Mouse (Mus musculus) heart, embryonic 15.5 days (tissue): ENCODE data around the gene Ube2d3. TPM values are rescaled to one million over a fixed set of nuclear protein-coding genes. Genes with fewer than 3 reads are reported as not detected.

ENCODE experiments used
- ATAC-seq: fragments of 200-750 bp; cut with Nextera tagmentation; replicated peaks from 2 replicates; pipeline ENCODE4 v1.8.0; 2017; ENCODE audit warnings: low read depth, moderate TSS enrichment; ENCODE audit not compliant: insufficient number of reproducible peaks, insufficient read depth, low FRiP score
- H3K27ac ChIP-seq: fragments of 300-500 bp; sonication (generic); 2 replicates; pipeline ENCODE4 v1.5.1; 2015; ENCODE audit warnings: mild to moderate bottlenecking, inconsistent platforms
- H3K27me3 ChIP-seq: fragments of 300-500 bp; sonication (generic); 2 replicates; pipeline ENCODE4 v1.6.1; 2015; ENCODE audit warnings: inconsistent platforms
- H3K36me3 ChIP-seq: fragments of 300-500 bp; sonication (generic); 2 replicates; pipeline ENCODE4 v1.6.1; 2015; ENCODE audit warnings: mild to moderate bottlenecking, inconsistent platforms
- H3K4me1 ChIP-seq: fragments of 300-500 bp; sonication (generic); replicated peaks from 2 replicates; pipeline ENCODE4 v1.6.1; 2015; ENCODE audit warnings: inconsistent platforms
- H3K4me2 ChIP-seq: fragments of 300-500 bp; sonication (generic); 2 replicates; pipeline ENCODE4 v1.6.1; 2015; ENCODE audit warnings: inconsistent platforms, mild to moderate bottlenecking, moderate library complexity
- H3K4me3 ChIP-seq: fragments of 300-500 bp; sonication (generic); 2 replicates; pipeline ENCODE4 v1.5.1; 2015; ENCODE audit warnings: mild to moderate bottlenecking, inconsistent platforms
- H3K9ac ChIP-seq: fragments of 300-500 bp; sonication (generic); 2 replicates; pipeline ENCODE4 v1.6.1; 2015; ENCODE audit warnings: mild to moderate bottlenecking, inconsistent platforms
- H3K9me3 ChIP-seq: fragments of 300-500 bp; sonication (generic); replicated peaks from 2 replicates; pipeline ENCODE4 v1.6.1; 2016; ENCODE audit warnings: inconsistent platforms
- WGBS: fragments of 180-500 bp; shearing (Covaris S2); methylation state at CpG from one replicate; pipeline ENCODE4 v1.1.7; 2015; ENCODE audit warnings: mixed read lengths; 5-methylcytosine and 5-hydroxymethylcytosine counted together
- polyA plus RNA-seq: library from polyadenylated mRNA; unstranded; fragments of >200 nt; fragmentation: Nextera tagmentation; extraction: Ambion mirVana; gene quantifications from 2 replicates; pipeline ENCODE4 v1.2.1, GENCODE M21; 2015

The Ube2d3 gene
- polyA plus RNA-seq, 1 experiment from 2014 or later = 396 TPM

GRCm38 (mm10) chr3:135411824-135412223 lies 26.1 kb upstream of the Ube2d3 start:
- Histone ChIP-seq H3K9ac (no peak overlapping the region), H3K27me3 (no peaks in the 10 kb centered on the region), H3K36me3 (peaks cover 9% of the 10 kb centered on the region), H3K9me3 (no peaks in the 10 kb centered on the region), H3K4me2 (peak overlapping the region; percentile 47), H3K4me3 (0 out of 2 replicates have a peak overlapping the region, but pooled peaks have one; percentile 15), H3K27ac (peak overlapping the region; percentile 47), H3K4me1 (peaks cover 25% of the 10 kb centered on the region)
- 29% methylated on average over 9 of the region's 9 CpGs for WGBS
- ATAC-seq = peak; percentile 85

GRCm38 (mm10) chr3:135417245-135417644 lies 20.7 kb upstream of the Ube2d3 start:
- Histone ChIP-seq H3K4me1 (peaks cover 19% of the 10 kb centered on the region), H3K4me3 (no peak overlapping the region), H3K27me3 (no peaks in the 10 kb centered on the region), H3K27ac (no peak overlapping the region), H3K9me3 (no peaks in the 10 kb centered on the region), H3K9ac (no peak overlapping the region), H3K36me3 (no peaks in the 10 kb centered on the region; the same call in 1 of the 2 replicates), H3K4me2 (no peak overlapping the region)
- no peak for ATAC-seq
- WGBS = 80% methylated on average over 3 of the region's 3 CpGs

GRCm38 (mm10) chr3:135417799-135418198 lies 20.1 kb upstream of the Ube2d3 start:
- ATAC-seq = no peak
- Histone ChIP-seq H3K4me1 (peaks cover 15% of the 10 kb centered on the region), H3K4me3 (no peak overlapping the region), H3K27me3 (no peaks in the 10 kb centered on the region), H3K9me3 (no peaks in the 10 kb centered on the region), H3K4me2 (no peak overlapping the region), H3K27ac (no peak overlapping the region), H3K9ac (no peak overlapping the region), H3K36me3 (no peaks in the 10 kb centered on the region; the same call in 1 of the 2 replicates)
- 76% methylated on average over 3 of the region's 3 CpGs for WGBS

DNA sequence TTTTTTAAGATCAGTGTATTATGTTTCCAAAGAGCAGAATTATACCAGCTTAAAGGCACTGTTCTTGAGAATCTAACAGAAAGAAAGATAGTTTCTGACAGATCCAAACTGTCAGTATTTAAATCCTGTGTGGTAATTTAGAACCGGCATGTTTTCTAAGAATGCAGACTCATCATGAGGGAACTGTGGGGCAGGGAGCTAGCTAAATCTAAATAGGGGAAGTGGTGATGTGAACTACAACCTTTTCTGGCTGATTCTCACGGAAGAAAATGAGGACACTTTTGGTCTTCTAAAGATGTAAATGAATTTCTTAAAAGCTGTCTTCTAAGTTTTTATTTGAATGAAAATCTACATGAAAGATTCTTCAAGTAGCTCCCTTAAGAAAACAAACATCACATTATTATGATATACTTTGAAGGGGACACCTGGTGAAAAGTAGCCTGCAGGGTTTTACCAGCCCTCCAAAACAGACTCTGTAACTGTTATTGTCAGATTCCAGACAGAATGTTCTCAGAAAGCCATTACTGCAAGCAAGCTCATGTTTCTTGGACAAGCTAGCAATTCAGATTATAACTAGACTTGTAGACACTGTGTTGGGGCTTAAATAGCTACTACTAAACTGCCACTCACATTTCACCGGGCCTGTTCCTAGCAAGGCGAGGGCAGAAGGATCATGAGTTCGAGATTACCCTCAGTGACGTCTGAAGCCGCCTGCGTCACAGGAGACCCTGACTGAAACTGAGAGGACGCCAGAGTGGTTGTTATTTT lies 17.2 kb upstream of the Ube2d3 start:
- H3K27me3 ChIP-seq = no peaks in the 10 kb centered on the region
- H3K4me2 ChIP-seq = no peak overlapping the region
- no peak overlapping the region for H3K9ac ChIP-seq
- 78% methylated on average over 9 of the region's 9 CpGs for WGBS
- no peak overlapping the region for H3K4me3 ChIP-seq
- H3K27ac ChIP-seq = no peak overlapping the region
- no peak for ATAC-seq
- no peaks in the 10 kb centered on the region; the same call in 1 of the 2 replicates for H3K36me3 ChIP-seq
- H3K4me1 ChIP-seq = peaks cover 10% of the 10 kb centered on the region
- H3K9me3 ChIP-seq = no peaks in the 10 kb centered on the region

DNA sequence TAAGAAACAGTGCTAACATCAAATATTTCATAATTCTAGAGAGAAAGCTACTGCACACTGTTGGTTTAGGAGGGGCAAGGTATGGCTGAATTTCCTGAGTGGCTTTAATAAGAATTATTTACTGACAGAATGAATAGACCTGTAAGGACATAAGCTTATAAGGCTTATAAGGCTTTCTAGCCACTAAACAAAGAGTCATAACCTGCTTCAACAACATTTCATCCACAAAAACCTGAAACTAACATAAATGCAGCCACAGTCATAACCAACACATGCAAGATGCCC lies 16.7 kb upstream of the Ube2d3 start:
- no peak overlapping the region for H3K27ac ChIP-seq
- no peak for ATAC-seq
- peaks cover 10% of the 10 kb centered on the region for H3K4me1 ChIP-seq
- H3K27me3 ChIP-seq = no peaks in the 10 kb centered on the region
- no peaks in the 10 kb centered on the region for H3K9me3 ChIP-seq
- H3K4me3 ChIP-seq = no peak overlapping the region
- no peak overlapping the region for H3K9ac ChIP-seq
- H3K4me2 ChIP-seq = no peak overlapping the region
- no peaks in the 10 kb centered on the region; the same call in 1 of the 2 replicates for H3K36me3 ChIP-seq

DNA sequence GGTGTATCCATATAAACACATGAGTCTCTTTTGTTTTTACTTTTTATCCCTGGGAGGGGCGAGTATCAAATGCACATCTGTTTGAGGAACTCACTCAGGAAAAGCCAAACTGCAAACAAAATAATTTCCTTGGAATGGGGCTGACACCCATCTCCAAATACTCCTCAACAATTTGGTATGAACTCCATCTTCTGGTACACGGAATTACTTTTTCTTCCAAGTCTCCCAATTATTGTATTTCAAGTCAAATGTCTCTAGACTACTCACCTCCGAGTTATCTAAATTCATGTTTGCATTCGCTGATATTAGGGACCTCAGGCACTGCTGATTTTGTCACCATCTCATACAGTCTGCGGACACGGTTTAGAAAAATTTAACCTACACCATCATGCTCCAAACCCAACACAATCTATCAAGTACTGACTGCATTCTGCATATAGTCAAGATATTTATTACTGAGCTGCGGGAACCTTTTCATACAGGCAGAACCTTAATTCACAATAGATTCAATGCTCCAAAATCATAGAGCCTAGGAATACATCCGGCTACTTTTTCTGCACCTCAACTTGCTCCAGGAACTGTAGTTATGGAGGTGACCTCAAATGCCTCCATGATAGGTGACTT lies 15.6 kb upstream of the Ube2d3 start:
- H3K36me3 ChIP-seq = no peaks in the 10 kb centered on the region
- peak overlapping the region; percentile 85 for H3K9ac ChIP-seq
- no peaks in the 10 kb centered on the region for H3K27me3 ChIP-seq
- H3K9me3 ChIP-seq = no peaks in the 10 kb centered on the region
- H3K27ac ChIP-seq = peak overlapping the region; percentile 97
- peak overlapping the region; percentile 73 for H3K4me3 ChIP-seq
- H3K4me2 ChIP-seq = peak overlapping the region; percentile 63
- peaks cover 10% of the 10 kb centered on the region for H3K4me1 ChIP-seq
- ATAC-seq = no peak
- WGBS = 15% methylated on average over 8 of the region's 8 CpGs

DNA sequence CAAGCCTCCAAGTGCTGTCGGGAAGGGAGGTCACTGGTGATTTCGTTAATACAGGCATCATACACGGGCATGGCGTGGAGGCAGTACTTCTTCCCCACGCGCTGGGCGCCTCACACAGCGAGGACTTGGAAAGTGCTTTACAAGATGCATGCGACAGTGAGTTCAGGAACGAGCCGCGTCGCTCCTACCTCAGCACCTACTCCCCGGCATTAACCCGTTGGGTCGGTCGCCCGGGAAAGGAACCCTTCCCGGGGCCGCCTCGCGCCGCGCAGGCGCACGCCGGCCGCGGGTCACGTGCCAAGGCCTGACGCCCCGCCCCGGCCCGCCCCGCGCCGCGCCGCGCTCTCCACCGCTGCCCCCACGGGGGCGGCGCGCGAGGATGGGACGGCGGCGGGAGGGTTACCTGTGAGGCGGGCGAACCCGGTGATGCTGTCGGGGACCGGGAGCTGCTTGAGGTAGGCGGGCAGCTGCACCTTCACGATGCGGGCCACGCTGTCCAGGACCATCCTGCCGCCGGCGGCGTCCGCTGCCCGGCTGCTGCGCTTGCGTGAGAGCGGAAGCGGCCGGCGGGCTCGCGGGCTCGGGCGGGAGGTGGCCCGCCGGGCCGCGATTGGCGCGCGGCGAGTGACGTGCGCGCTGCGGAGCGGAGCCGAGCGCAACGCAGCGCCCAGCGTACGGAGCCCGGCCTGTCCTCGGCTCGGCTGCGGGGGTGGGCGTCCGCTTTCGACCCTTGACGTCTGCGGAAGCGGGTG lies 14.9 kb upstream of the Ube2d3 start:
- Histone ChIP-seq H3K9ac (peak overlapping the region; percentile 85), H3K36me3 (no peaks in the 10 kb centered on the region), H3K4me2 (peak overlapping the region; percentile 63), H3K4me3 (peak overlapping the region; percentile 73), H3K4me1 (peaks cover 10% of the 10 kb centered on the region), H3K27ac (peak overlapping the region; percentile 97), H3K27me3 (no peaks in the 10 kb centered on the region), H3K9me3 (no peaks in the 10 kb centered on the region)
- peak; percentile 97 for ATAC-seq
- under 1% methylated on average over 82 of the region's 103 CpGs for WGBS

DNA sequence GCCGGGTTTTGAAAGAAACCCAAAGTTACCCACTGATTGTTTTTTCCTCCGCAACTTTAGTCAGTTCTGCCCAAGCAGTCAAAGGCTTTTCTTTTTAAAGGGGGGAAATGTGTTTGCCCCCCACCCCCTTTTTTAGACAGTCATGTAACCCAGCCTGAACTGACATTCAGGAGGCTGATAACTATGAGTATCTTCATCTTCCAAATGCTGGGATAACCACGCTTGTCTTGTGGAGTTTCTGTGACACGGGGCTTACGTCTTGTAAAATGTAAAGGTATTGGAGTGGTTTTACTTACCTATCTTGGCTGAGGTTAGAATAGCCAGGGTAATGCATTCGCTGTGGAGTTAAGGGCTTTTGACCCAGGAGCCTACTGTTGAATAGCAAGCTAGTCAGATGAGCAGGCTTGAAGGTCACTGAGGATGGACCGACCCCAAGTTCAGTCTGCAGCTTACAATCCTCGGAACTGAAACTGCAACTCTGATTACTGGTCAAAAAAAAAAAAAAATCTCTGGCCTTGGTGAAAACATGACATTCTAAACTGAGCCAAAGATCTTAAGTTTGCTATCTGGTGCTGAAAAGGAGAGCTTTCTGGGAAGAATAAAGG lies 14.2 kb upstream of the Ube2d3 start, which contains the start of gene Cisd2:
TSS of gene Cisd2 (minus strand) at position 318 of the 605 bp plus-strand sequence.
- Histone ChIP-seq H3K4me3 (peak within 1 kb of the TSS; percentile 73), H3K36me3 (no peaks in the 10 kb centered on the region), H3K9ac (peak within 1 kb of the TSS; percentile 85), H3K27ac (peak within 1 kb of the TSS; percentile 97), H3K4me2 (peak within 1 kb of the TSS; percentile 63), H3K9me3 (no peaks in the 10 kb centered on the region), H3K4me1 (peaks cover 10% of the 10 kb centered on the region), H3K27me3 (no peaks in the 10 kb centered on the region)
- WGBS = under 1% methylated on average over 8 of the region's 8 CpGs
- ATAC-seq = 0 out of 2 replicates have a peak, but pooled peaks have one; percentile 9

DNA sequence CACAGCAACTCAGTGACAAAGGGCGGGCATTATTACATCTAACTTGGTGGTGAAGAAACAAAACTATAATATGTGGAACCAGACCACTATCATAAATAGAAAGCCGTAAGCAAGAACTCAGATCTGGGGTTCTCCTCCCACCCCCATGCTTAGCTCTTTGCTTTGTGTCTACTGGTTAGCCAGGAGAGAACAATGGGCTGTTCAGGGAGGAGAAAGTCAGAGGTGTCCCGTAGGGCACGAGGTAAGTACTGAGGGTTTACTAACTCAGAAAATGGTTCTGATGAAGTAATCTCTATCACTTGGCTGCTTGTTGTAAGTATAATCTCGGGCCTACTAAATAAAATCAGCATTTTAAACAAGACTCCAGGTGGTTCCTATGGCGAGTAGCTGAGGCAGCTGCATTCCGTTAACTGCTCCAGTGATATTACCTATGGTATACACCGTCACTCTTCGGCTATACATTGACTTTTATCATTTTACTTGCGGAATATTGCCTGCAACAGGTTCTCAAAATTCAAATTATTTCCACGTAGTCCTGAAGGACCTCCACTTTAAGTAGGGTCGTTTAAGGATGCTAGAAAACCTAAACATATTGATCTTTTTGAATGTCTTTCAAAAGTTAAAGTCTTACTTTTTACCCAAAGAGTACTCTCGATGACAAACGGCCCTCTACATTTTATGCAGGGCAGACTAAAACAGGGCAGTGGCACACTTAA lies 890 bp upstream of the Ube2d3 start:
- Histone ChIP-seq H3K9me3 (no peaks in the 10 kb centered on the region), H3K9ac (peak overlapping the region; percentile 70), H3K27ac (peak overlapping the region; percentile 86), H3K27me3 (no peaks in the 10 kb centered on the region), H3K36me3 (no peaks in the 10 kb centered on the region; the same call in 1 of the 2 replicates), H3K4me2 (peak overlapping the region; percentile 64), H3K4me1 (peaks cover 12% of the 10 kb centered on the region), H3K4me3 (peak overlapping the region; percentile 95)
- WGBS = 51% methylated on average over 14 of the region's 14 CpGs
- ATAC-seq = no peak

DNA sequence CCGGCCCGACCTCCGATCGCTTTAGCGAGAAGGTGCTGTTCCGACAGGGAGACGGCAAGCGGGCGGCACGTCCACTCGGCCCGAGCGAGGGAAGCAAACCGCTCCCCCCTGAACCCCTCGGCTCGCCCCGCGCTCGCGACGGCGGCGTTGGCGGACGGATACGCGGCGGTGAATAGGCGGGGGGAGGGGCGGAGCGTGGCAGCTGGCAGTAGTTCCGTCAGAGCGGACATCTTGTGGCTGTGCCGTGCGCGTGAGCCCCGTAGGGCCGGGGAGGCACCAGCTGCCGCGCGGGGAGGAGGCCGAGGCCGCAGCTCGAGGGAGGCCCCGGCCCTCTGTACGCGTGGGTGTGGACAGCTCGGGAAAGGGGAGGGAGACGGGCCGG lies 573 bp downstream of the Ube2d3 start:
- Histone ChIP-seq H3K4me2 (peak overlapping the region; percentile 65; the same call in 1 of the 2 replicates), H3K36me3 (peaks cover 6% of the 10 kb centered on the region; the same call in 1 of the 2 replicates), H3K4me3 (peak overlapping the region; percentile 95), H3K9ac (peak overlapping the region; percentile 98), H3K27ac (peak overlapping the region; percentile 100), H3K27me3 (no peaks in the 10 kb centered on the region), H3K4me1 (peaks cover 19% of the 10 kb centered on the region), H3K9me3 (no peaks in the 10 kb centered on the region)
- peak; percentile 69 for ATAC-seq
- under 1% methylated on average over 42 of the region's 50 CpGs for WGBS
